Comparison of ENCODE assay signal across 13 mouse cellular contexts in the genomic region with DNA sequence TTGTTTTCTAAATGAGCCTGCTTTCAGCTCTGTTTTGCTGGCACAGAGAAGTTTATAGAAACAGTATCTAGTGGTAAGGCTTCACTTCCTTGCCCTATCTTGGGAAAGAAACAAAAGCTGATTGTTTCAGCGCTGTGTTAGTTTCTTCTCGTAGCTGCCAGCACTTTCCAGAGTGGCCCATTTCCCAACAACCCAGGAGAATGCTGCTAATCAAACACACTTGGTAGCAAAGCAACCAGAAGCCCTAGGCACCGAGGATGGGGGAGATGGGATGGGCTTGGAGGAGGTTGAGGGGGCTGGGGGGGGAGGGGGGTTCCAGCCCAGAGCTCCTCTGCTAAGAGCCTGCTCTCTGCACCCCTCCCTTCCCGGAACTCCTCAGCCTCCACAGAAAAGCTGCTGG.
DNase-seq lines count a peak whose midpoint lies in the region.
"Had no signal": no experiment of that assay in that cellular context is flagged by ENCODE, and none has a peak within 500 bp of the region (broad histone marks: within the 10 kb centered on the region; RNA-seq: fewer than 3 reads in every experiment).

No protein-coding gene starts in this region.

- WGBS in limb, embryonic 10.5 days, result 54% methylated on average over 4 of the region's 4 CpGs

- no peak overlapping the region for H3K4me3 ChIP-seq in limb, embryonic 10.5 days
- H3K4me3 ChIP-seq: embryonic facial prominence, embryonic 12.5 days; forebrain, embryonic 15.5 days had no signal

- peaks cover 14% of the 10 kb centered on the region; the same call in 1 of the 2 replicates for H3K4me1 ChIP-seq in limb, embryonic 10.5 days
- H3K4me1 ChIP-seq: forebrain, embryonic 15.5 days had no signal

- H3K27ac ChIP-seq in limb, embryonic 10.5 days, result 0 out of 2 replicates have a peak overlapping the region, but pooled peaks have one; percentile 19
- H3K27ac ChIP-seq: embryonic facial prominence, embryonic 12.5 days; forebrain, embryonic 15.5 days had no signal

- H3K9me3 ChIP-seq in limb, embryonic 10.5 days (replicated peaks), result no peaks in the 10 kb centered on the region
- H3K9me3 ChIP-seq: embryonic facial prominence, embryonic 12.5 days; forebrain, embryonic 15.5 days had no signal

- H3K27me3 ChIP-seq in limb, embryonic 10.5 days (ENCODE audit: low read depth, poor library complexity, severe bottlenecking), result no peaks in the 10 kb centered on the region
- H3K27me3 ChIP-seq: embryonic facial prominence, embryonic 12.5 days; forebrain, embryonic 15.5 days had no signal

- peak; percentile 10 for DNase-seq in layer of hippocampus, adult 9-11 months
- no peak for DNase-seq in layer of hippocampus, postnatal 10 days (ENCODE audit: low spot score in 2 of 2)
- DNase-seq in NIH3T3 (ENCODE audit: low read depth), result peak; percentile 28
- peak; percentile 22 for DNase-seq in brain, embryonic 18.5 days (ENCODE audit: low read depth, low spot score)
- DNase-seq in limb, embryonic 10.5 days (ENCODE audit: low spot score), result no peak
- no peak for DNase-seq in kidney, postnatal 36 days
- no peak for DNase-seq in c-Kit-positive CD71-positive TER-119-positive erythroid progenitor cells, embryonic 14.5 days (ENCODE audit: low spot score)
- DNase-seq: cerebellum, postnatal 10 days; gastrocnemius, postnatal 10 days; kidney, adult 9 months; liver had no signal

- no peaks in the 10 kb centered on the region for H3K36me3 ChIP-seq in limb, embryonic 10.5 days
- H3K36me3 ChIP-seq: embryonic facial prominence, embryonic 12.5 days; forebrain, embryonic 15.5 days had no signal

Comparison
In these comparisons a context has a peak if more than half of its experiments do, and no peak if none do; other contexts are left out.
1. DNase-seq: peak in layer of hippocampus, adult 9-11 months (single experiment), NIH3T3 (single experiment) and brain, embryonic 18.5 days (single experiment); none in layer of hippocampus, postnatal 10 days (0 of 2), limb, embryonic 10.5 days (single experiment), kidney, postnatal 36 days (0 of 2) and c-Kit-positive CD71-positive TER-119-positive erythroid progenitor cells, embryonic 14.5 days (single experiment).